Mouse (Mus musculus) heart, adult 2 months (tissue): Measurements from ENCODE around the gene Sphk1. TPM values are rescaled to one million over a fixed set of nuclear protein-coding genes. Genes with fewer than 3 reads are reported as not detected.

Experiments
- DNase-seq, 2 experiments: peaks; one replicate each; pipeline ENCODE4 v3.0.0; 2021
- H3K27ac ChIP-seq: fragments of 200-600 bp; 2 replicates; pipeline ENCODE4 v1.8.1; 2022
- H3K27me3 ChIP-seq: fragments of 200-500 bp; 2 replicates; pipeline ENCODE4 v1.6.1; 2012; ENCODE audit warnings: mild to moderate bottlenecking, low read length, inconsistent platforms, mixed read lengths; ENCODE audit not compliant: control insufficient read depth, insufficient read depth
- H3K36me3 ChIP-seq: fragments of 200-500 bp; 2 replicates; pipeline ENCODE4 v1.6.1; 2012; ENCODE audit warnings: low read length, inconsistent platforms; ENCODE audit not compliant: control insufficient read depth, insufficient read depth
- H3K4me1 ChIP-seq: fragments of 200-500 bp; 2 replicates; pipeline ENCODE4 v1.6.1; 2011; ENCODE audit warnings: low read length; ENCODE audit not compliant: control insufficient read depth, insufficient read depth
- H3K4me3 ChIP-seq: fragments of 200-600 bp; 2 replicates; pipeline ENCODE4 v1.8.1; 2022
- H3K79me2 ChIP-seq: fragments of 200-500 bp; replicated peaks from 2 replicates; pipeline ENCODE4 v1.6.1; 2012; ENCODE audit warnings: mild to moderate bottlenecking, inconsistent platforms, low read length, moderate library complexity, mixed read lengths; ENCODE audit not compliant: control insufficient read depth, insufficient read depth
- H3K9ac ChIP-seq: fragments of 200-500 bp; 2 replicates; pipeline ENCODE4 v1.6.1; 2012; ENCODE audit warnings: low read depth, mild to moderate bottlenecking, control low read depth, inconsistent platforms, low read length, mixed read lengths
- CTCF ChIP-seq: fragments of 200-600 bp; IDR thresholded peaks from 2 replicates; pipeline ENCODE4 v1.8.1; 2022; ENCODE audit warnings: antibody characterized with exemption, mild to moderate bottlenecking, moderate library complexity
- EP300 ChIP-seq: fragments of 200-500 bp; IDR thresholded peaks from 2 replicates; pipeline ENCODE4 v1.6.1; 2011; ENCODE audit warnings: low read depth, low read length, control low read depth; ENCODE audit not compliant: insufficient read depth
- POLR2A ChIP-seq: fragments of 200-500 bp; IDR thresholded peaks from 2 replicates; pipeline ENCODE4 v1.6.1; 2011; ENCODE audit warnings: mild to moderate bottlenecking, low read depth, low read length, control low read depth; ENCODE audit not compliant: insufficient read depth
- WGBS: fragments of 180-500 bp; shearing (Covaris S2); methylation state at CpG from one replicate; pipeline ENCODE4 v1.1.7; 2018; 5-methylcytosine and 5-hydroxymethylcytosine counted together
- intact Hi-C: fragments of 180-260 bp; cut with DNase I; formaldehyde crosslinking; loops from one replicate; pipeline ENCODE4 v1.15.1; 2025
- polyA plus RNA-seq: library from polyadenylated mRNA; depleted of rRNA; stranded (reverse); fragments of >200 nt; gene quantifications from 2 replicates; pipeline ENCODE4 v1.2.3, GENCODE M21; 2012; rRNA removed
- total RNA-seq, 2 experiments: library from RNA; stranded (reverse); gene quantifications; 2 replicates each; pipeline ENCODE4 v1.2.3; 2021

Sphk1 gene
- total and polyA plus RNA-seq, 3 experiments = 0.98 to 3.2 (median 1.1) TPM

- DNase-seq = peak; percentile 70 to 74
- no peaks in the 10 kb centered on the region for H3K36me3 ChIP-seq
- intact Hi-C loops = no loop called here
- WGBS = under 1% methylated on average over 88 of the region's 91 CpGs
- no peaks in the 10 kb centered on the region for H3K27me3 ChIP-seq
- H3K27ac ChIP-seq = peak overlapping the region; percentile 73
- peaks cover 2% of the 10 kb centered on the region for H3K4me1 ChIP-seq
- peak overlapping the region; percentile 92 for H3K4me3 ChIP-seq
- H3K79me2 ChIP-seq = peaks cover 2% of the 10 kb centered on the region; the same call in 1 of the 2 replicates
- TF ChIP-seq POLR2A (no peak), CTCF (no peak), EP300 (no peak)
- H3K9ac ChIP-seq = peak overlapping the region; percentile 94
Observed at GRCm38 (mm10) chr11:116580711-116581375, 50.1 kb downstream of the Sphk1 start.

GRCm38 (mm10) chr11:116581376-116581814 lies 50.7 kb downstream of the Sphk1 start, which contains the start of gene Ube2o:
Gene Ube2o, minus strand, starts transcription at chr11:116581447.
- TF ChIP-seq CTCF = peak; percentile 59
- TF ChIP-seq EP300 = no peak
- TF ChIP-seq POLR2A = peak; percentile 44; the same call in 1 of the 2 replicates
- intact Hi-C loops = no loop called here
- H3K79me2 ChIP-seq = 0 out of 2 replicates have a peak, but pooled peaks cover under 1% of the 10 kb centered on the region
- H3K27me3 ChIP-seq = no peaks in the 10 kb centered on the region
- H3K4me3 ChIP-seq = peak within 1 kb of the TSS; percentile 92
- WGBS = 3% methylated on average over 38 of the region's 51 CpGs
- no peaks in the 10 kb centered on the region for H3K36me3 ChIP-seq
- no peaks in the 10 kb centered on the region for H3K4me1 ChIP-seq
- peak within 1 kb of the TSS; percentile 73 for H3K27ac ChIP-seq
- DNase-seq = peak; percentile 91 to 94
- peak within 1 kb of the TSS; percentile 94 for H3K9ac ChIP-seq

- DNase-seq = no peak
- no peaks in the 10 kb centered on the region for H3K79me2 ChIP-seq
- H3K27me3 ChIP-seq = no peaks in the 10 kb centered on the region
- H3K4me1 ChIP-seq = peaks cover 1% of the 10 kb centered on the region; the same call in 1 of the 2 replicates
- H3K36me3 ChIP-seq = no peaks in the 10 kb centered on the region
- intact Hi-C loops = loop anchor here (2.0 kb wide), 1 partner anchor 31 kb away; no protein-coding TSS in a partner anchor
- H3K27ac ChIP-seq = no peak overlapping the region
- WGBS = 79% methylated on average over 6 of the region's 6 CpGs
- no peak overlapping the region for H3K4me3 ChIP-seq
- no peak for TF ChIP-seq POLR2A
- no peak for TF ChIP-seq EP300
- TF ChIP-seq CTCF = no peak
- no peak overlapping the region for H3K9ac ChIP-seq
Observed at GRCm38 (mm10) chr11:116585682-116586081, 55.0 kb downstream of the Sphk1 start.

Other genes starting within 250 kb of the Sphk1 start
- not detected for gene Galr2, start 250.0 kb upstream of the Sphk1 start, total RNA-seq
- gene Galr2, start 250.0 kb upstream of the Sphk1 start, polyA plus RNA-seq = 0.18 and 0.32 TPM in 2 replicates
- 10 to 100 TPM; 43.7 to 44.0 TPM for gene Exoc7, start 223.7 kb upstream of the Sphk1 start, total RNA-seq
- 28.0 and 29.7 TPM in 2 replicates for gene Exoc7, start 223.7 kb upstream of the Sphk1 start, polyA plus RNA-seq
- gene Foxj1, start 195.5 kb upstream of the Sphk1 start, total RNA-seq = not detected
- gene Foxj1, start 195.5 kb upstream of the Sphk1 start, polyA plus RNA-seq = 5.1 TPM in 1 of 2 replicates, not detected in the other
- 1 to 10 TPM; 6.0 to 7.2 TPM for gene Rnf157, start 117.9 kb upstream of the Sphk1 start, total RNA-seq
- 3.0 and 5.7 TPM in 2 replicates for gene Rnf157, start 117.9 kb upstream of the Sphk1 start, polyA plus RNA-seq
- gene Ubald2, start 96.8 kb upstream of the Sphk1 start, total RNA-seq = 10 to 100 TPM; 29.2 to 34.1 TPM
- 45.5 and 80.1 TPM in 2 replicates for gene Ubald2, start 96.8 kb upstream of the Sphk1 start, polyA plus RNA-seq
- not detected for gene Qrich2, start 64.7 kb upstream of the Sphk1 start, total RNA-seq
- 0.18 and 0.23 TPM in 2 replicates for gene Qrich2, start 64.7 kb upstream of the Sphk1 start, polyA plus RNA-seq
- gene Prpsap1, start 36.7 kb upstream of the Sphk1 start, total RNA-seq = 10 to 100 TPM; 28.9 to 30.0 TPM
- 37.3 and 39.1 TPM in 2 replicates for gene Prpsap1, start 36.7 kb upstream of the Sphk1 start, polyA plus RNA-seq
- 10 to 100 TPM; 24.8 to 36.3 TPM for gene Ube2o, start 50.5 kb downstream of the Sphk1 start, total RNA-seq
- gene Ube2o, start 50.5 kb downstream of the Sphk1 start, polyA plus RNA-seq = 22.6 and 26.4 TPM in 2 replicates
- gene Aanat, start 55.5 kb downstream of the Sphk1 start, total RNA-seq = not detected
- not detected in 2 replicates for gene Aanat, start 55.5 kb downstream of the Sphk1 start, polyA plus RNA-seq
- 10 to 100 TPM; 10.8 to 11.2 TPM for gene Rhbdf2, start 96.1 kb downstream of the Sphk1 start, total RNA-seq
- 19.2 and 22.3 TPM in 2 replicates for gene Rhbdf2, start 96.1 kb downstream of the Sphk1 start, polyA plus RNA-seq
- gene Prcd, start 122.6 kb downstream of the Sphk1 start, total RNA-seq = 1 to 10 TPM; 1.1 to 1.3 TPM
- gene Prcd, start 122.6 kb downstream of the Sphk1 start, polyA plus RNA-seq = 0.76 and 1.1 TPM in 2 replicates
- 10 to 100 TPM; 42.5 to 50.3 TPM for gene Cygb, start 123.4 kb downstream of the Sphk1 start, total RNA-seq
- 55.0 and 66.1 TPM in 2 replicates for gene Cygb, start 123.4 kb downstream of the Sphk1 start, polyA plus RNA-seq
- gene St6galnac1, start 244.6 kb downstream of the Sphk1 start, total RNA-seq = not detected
- gene St6galnac1, start 244.6 kb downstream of the Sphk1 start, polyA plus RNA-seq = not detected in 2 replicates